Mouse (Mus musculus) brain, embryonic 18.5 days (tissue): Measurements from ENCODE around the gene Zbtb7b.

Source experiments
- DNase-seq: peaks from one replicate; pipeline ENCODE4 v3.0.0-alpha.2; 2012; ENCODE audit warnings: low read depth, low spot score

Gene Zbtb7b

GRCm38 (mm10) chr3:89388901-89389740 is 5.5 kb downstream of the Zbtb7b start:
- DNase-seq, result no peak

DNA sequence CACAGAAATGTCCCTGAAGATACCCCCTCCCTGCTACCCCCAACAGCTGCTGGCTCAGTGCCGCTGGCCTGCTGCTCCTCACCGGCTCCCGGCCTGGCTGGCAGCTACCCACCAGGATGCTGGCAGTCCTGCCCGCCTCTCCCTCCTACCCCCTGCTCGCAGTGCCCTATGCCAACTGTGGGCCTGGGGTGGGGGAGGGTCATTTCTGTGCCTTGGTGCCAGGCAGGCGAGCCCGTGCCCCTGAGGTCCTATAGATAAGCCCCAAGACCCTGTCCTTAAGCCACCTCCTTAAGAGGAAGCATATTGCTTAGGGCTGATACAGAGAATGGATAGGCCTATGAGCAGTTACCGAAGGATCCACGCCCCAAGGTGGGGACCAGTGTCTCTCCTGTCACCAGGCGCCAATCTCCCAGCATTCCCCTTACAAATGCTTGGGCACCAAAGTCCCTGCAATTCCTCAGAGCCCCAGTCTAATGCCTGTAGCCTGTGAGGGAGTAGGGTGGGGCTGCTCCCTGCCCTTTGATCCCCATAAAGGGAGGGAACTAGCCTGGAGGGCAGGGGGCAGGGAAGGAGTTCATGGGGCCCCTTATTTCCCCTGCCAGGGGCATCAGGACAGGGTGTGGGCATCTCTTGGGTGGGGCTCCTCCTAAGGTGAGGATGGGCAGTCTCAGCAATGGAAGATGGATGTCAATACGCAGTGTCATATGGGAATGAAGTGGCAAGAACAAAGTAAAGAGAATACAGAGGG is 6.3 kb downstream of the Zbtb7b start:
- no peak for DNase-seq

GRCm38 (mm10) chr3:89387632-89388031 is 6.9 kb downstream of the Zbtb7b start:
- no peak for DNase-seq

DNA sequence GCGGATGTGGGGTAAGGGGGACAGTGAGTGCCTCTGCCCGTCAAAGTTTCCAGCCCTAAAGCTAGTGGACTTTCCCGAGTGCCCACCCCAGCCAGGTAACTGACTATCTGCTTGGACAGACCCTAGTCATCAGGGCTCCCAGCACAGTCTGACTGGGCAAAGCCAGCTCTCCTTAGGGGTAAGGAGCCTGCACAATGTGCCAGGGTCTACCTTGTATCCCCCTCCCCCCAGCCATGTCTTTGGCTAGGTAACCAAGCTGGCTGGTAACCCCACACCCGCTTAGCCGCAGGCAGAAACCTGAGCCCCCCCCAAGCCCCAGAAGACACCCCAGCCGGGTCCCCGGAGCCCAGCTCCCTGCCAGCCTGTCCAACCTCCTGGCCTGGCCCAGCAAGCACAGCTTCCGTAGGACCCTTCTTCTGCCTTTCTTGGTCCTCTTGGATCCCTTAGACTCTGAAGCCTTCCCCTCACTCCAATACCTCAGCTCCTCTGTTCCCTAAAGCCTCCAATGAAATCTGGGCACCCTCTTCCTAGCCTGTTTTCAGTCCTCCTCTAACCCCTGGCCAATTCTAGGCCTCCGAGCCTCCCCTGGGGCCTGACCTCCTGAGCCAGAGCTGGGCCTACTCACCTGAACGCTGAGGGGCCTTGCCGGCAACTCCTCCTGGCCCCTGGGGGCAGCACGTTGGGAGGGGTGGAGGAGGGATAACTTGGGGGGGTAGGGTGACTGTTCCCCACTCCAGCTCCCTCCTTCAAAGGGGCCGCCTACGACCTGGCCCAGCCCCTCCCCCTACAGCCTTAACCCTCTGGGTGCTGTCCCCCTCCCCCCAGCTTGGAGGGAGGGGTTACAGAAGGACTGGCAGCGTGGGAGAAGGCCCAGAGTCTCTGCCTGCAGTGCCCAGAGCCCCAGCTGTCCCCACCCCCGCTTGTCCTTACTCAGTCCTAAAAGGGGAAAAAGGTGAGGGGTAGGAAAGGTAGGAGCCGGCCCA is 7.8 kb downstream of the Zbtb7b start:
- DNase-seq, result no peak

DNA sequence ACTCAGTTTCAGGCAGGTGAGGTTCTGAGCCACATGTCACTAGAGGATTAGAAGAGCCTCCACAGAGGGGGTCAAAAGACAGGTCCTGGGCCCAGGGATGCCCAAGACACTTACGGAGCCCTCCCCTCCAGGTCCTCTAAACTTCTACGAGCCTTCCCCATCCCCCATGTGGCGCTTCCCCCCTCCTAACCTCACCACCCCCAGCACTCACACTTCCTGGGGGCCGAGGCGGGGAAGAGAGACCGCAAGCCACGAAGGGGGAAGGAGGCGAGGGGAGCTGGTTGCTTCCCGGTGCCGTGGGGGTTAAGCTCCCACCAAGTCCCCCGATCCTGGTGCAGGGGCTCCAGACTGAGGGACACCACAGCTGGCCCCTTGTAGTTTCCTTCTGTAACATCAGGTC is 9.1 kb downstream of the Zbtb7b start:
- no peak for DNase-seq

GRCm38 (mm10) chr3:89384331-89385076 is 10.1 kb downstream of the Zbtb7b start:
- DNase-seq, result no peak

- DNase-seq, result no peak
Measured at GRCm38 (mm10) chr3:89383651-89384255, 10.8 kb downstream of the Zbtb7b start.

DNA sequence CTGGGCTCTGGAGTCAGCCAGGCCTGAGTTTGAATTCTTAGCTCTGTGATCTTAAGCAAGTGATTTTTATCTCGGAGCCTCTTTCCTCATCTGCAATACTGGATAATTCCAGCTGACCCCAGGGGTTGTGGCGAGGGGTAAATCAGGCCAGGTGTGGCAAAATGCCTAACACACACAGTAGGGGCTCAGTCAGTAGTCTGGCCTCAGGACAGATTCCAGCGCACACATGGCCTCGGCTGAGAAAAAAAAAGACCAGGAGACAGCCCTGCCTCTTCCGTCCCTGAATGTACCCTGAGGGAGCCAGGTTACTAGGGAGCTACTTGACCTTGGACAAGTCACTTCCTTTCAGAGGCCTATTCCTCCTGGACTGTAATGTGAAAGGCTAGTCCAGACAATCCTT is 11.6 kb downstream of the Zbtb7b start:
- DNase-seq, result no peak

DNA sequence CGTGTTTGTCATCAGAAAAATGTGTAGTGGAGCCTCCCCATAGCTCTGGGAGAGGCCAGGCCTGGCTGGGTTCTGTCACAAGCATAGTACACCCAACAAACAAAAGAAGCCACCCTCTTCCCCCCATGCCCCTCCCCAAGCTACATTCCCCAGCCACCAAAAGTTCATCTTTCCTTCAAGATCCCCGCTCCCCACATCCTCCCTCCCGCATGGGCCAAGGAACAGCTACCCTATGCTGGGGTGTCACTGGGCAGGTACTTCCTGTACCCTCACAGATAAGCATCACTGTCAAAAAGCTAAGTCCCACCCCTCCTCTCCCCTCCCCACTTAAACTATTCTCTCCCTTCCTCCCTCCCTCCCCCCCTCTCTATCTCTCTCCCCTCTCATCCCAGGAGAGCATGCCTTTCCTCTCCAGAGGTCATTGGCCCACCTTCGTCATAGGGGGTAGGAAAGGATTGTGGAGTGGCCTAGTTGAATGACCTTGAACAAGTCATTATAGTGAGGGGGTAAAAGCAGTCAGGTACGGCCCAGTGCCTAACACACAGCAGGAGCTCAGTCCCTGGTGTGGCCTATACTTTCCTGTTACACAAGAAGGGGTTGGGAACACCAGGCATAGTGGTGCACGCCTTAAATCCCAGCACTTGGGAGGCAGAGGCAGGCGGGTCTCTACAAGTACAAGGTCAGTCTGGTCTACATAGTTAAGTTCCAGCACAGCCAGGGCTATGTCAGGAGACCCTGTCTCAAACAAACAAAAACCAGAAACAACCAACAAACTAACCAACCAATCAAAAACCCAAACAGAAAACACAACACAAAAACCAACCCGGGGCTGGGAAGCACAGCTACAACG is 12.3 kb downstream of the Zbtb7b start:
- DNase-seq, result no peak

DNA sequence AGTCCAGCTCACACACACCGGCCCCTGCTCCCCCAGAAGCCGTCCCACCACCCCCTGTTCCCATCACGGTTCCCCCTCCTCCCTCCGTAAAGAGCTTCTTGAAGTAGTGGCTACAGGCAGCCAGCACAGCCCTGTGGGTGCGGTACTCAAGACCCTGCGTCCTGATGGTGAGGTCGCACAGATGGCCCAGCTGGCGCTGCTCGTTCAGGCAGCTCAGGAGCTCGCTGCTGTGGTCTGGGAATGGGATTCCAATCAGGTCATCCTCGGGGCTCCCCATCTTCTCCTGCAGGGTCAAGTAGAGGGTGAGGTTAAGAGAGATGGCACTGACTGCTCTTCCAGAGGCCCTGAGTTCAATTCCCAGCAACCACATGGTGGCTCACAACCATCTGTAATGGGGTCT is 13.3 kb downstream of the Zbtb7b start:
- no peak for DNase-seq

- DNase-seq, result no peak
Measured at GRCm38 (mm10) chr3:89380711-89381110, 13.9 kb downstream of the Zbtb7b start.

- DNase-seq, result no peak
Measured at GRCm38 (mm10) chr3:89380291-89380690, 14.3 kb downstream of the Zbtb7b start.

DNA sequence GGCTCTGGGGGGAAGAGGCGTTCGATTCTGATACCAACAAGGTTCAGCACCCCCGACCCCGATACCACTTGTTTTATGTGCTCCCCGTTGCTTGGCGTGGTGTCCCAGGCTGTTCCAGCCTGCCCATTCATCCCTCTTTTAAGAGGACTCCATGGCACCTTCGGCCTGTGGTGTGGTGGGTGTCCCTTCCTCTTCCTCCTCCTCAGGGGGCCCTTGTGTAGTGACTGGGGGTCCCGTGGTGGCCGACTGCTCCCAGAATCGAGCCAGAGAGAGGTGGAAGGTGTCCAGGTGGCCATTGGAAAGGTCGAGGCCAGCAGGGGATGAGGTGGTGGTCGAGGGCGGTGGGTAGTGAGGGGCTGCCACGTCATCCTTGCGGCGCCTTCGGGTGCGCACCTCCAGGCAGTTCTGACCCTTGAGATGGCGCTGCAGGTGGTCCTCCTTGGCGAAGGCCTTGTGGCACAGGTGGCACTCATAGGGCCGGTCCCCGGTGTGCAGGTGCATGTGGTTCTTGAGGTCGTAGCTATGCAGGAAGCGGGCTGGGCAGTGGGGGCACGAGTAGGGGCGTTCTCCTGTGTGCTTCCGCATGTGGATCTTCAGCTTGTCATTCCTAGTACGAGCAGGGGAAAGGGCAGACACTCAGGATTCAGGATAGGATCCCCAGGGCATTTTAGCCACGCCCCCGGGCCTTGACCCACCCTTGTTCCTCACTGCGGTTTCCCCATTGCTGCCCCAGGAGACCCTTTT is 15.0 kb downstream of the Zbtb7b start:
- no peak for DNase-seq

DNA sequence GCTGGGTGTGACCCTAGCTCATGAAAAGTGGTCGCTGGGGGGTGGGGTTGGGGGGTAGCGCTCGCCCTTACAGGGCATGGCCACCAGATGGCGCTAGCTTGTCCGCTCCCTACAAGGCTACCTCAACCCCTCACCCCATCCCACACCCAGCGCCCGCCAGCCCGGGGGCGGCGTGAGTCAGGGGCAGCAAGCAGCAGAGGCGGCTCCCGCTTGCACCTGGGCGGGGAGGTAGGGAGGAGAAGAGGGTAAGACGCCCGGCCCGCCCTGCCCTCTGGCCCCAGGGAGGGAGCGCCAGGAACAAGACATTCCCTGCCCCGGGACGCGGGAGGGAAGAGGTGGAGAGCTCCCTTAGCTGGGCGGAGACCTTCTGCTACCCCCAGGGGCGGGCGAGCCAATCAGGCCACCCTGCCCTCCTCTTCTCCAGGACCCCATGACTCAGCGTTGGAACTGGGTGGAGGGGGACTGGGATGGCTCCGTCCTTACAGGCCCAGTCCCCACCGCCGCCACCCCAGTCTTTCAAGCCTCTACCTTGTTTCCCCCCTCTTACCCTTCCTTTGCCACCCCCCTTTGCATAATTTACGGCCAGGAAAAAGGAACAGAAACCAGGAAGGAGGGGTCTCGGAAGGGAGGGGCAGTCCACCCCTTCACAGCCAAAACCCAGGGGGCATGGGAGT is 16.0 kb downstream of the Zbtb7b start:
- no peak for DNase-seq

DNA sequence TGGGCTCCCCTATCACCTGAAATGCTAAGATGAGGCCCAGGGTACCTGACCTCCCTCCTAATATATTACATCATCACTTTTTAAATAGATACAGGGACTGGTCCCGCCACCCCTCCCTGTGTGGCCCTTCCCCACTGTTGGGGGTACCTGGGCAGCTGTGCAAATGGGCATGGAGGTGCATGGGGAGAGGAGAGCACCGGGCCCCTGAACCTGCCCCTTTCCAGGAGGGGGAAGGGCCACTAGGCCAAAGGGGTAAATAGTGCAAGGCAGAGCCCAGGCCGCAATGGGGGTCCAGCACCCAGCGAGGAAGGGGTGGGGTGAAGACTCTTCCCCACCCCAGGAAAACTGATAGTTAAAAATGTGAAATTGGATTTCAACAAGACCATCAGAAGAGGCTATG is 16.7 kb downstream of the Zbtb7b start:
- no peak for DNase-seq

DNA sequence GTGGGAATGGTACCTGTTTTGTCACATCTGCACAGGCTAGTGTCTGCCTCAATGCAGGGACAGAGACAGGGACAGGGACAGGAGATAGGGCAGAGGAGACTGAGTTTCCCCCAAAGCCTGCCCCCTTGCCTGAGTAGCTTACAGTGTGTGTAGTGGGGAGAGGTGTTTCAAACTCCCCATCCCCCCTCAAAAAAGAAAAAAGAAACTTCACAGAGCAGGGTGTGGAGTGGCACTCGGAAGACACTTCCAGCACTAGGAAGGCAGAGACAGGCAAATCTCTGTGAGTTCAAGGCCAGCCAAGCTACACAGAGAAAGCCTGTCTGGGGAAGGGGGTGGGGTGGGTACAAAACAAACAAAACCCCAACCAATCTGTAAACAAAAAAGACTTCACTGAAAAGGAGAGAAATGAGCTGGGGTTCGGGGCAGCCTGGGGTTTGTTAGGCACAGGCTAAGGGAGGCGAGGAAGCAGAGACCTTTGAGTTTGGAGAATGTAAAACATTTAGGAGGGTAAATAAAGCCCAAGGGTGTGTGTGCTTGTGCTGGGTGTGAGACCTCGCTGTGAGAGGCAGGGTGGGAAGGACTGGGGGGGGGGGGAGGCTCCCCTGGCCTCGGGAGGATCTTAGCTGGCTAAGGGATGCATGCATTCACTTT is 20.9 kb downstream of the Zbtb7b start:
- DNase-seq, result no peak

DNA sequence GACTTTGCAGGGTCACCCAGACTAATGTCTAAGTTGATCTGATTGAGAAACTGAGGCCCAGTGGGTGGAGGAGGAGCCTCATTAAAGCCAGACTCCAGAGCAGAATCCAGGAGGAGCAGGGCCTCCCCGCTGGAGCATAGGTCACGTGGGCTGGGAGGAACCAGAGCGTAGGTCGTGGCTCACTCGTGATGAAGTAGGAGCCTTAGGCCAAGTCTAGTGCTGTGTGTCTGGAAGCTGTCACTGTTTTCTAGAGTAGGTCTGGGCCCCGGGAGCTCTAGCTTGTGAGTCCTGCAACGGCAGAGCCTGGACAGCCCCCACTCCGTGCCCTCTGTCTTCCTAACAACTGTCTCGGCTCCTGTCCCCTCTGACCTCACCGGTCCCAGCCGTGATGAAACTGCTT is 27.2 kb downstream of the Zbtb7b start:
- DNase-seq, result no peak
